Mouse (Mus musculus): ENCODE measurements around the gene Glb1.

GRCm38 (mm10) chr9:114388701-114389370 is 12.0 kb upstream of the Glb1 start:
- no peak for TF ChIP-seq POLR2A (IDR thresholded peaks at IDR 0.05; ENCODE audit: borderline replicate concordance, insufficient read depth, low read length)
- TF ChIP-seq CTCF (IDR thresholded peaks at IDR 0.05; ENCODE audit: borderline replicate concordance, insufficient read depth, low read depth, low read length), result no peak
